Mouse (Mus musculus) kidney, postnatal 25 days (tissue): Measurements from ENCODE around the gene Zfp973.
"Not testable (repeated sequence)": the region's sequence is repeated elsewhere in the genome, so short reads cannot be mapped to it uniquely, and the experiment has no call there.

Source experiments
- DNase-seq, 2 experiments: peaks; one replicate each; pipeline ENCODE4 v3.0.0; 2021; ENCODE audit warnings: mixed read lengths in 2 of 2

Zfp973 gene

GRCm38 (mm10) chr2:176670222-176670621 lies at the start of gene Zfp973:
Gene Zfp973 (plus strand): TSS chr2:176670522.
- DNase-seq = not testable (repeated sequence)

- not testable (repeated sequence) for DNase-seq
These were observed 34.1 kb upstream of the Zfp973 start, which contains the start of gene Gm14308 for GRCm38 (mm10) chr2:176636244-176636643. Gene Gm14308 (minus strand): TSS chr2:176636344.

GRCm38 (mm10) chr2:176708051-176708450 lies 37.7 kb downstream of the Zfp973 start, which contains the start of gene Gm14305:
Gene Gm14305 (plus strand): TSS chr2:176708328.
- peak; percentile 1 to 18 for DNase-seq
